Mouse (Mus musculus) CD4-positive, CD25-positive, alpha-beta regulatory T cell, adult 4 months (primary cell): ENCODE data around the gene Tomm40. TPM values are rescaled to one million over a fixed set of nuclear protein-coding genes. Genes with fewer than 3 reads are reported as not detected.

Source experiments
- ATAC-seq: one replicate; pipeline ENCODE4 v1.8.0; 2017
- polyA plus RNA-seq, 2 experiments: library from polyadenylated mRNA; unstranded; fragments of 100-300 nt; shearing (Covaris generic); gene quantifications; one replicate each; pipeline ENCODE4 v1.2.1; 2017

Gene Tomm40
- polyA plus RNA-seq = 1 to 10 TPM; 3.7 to 6.9 TPM

DNA sequence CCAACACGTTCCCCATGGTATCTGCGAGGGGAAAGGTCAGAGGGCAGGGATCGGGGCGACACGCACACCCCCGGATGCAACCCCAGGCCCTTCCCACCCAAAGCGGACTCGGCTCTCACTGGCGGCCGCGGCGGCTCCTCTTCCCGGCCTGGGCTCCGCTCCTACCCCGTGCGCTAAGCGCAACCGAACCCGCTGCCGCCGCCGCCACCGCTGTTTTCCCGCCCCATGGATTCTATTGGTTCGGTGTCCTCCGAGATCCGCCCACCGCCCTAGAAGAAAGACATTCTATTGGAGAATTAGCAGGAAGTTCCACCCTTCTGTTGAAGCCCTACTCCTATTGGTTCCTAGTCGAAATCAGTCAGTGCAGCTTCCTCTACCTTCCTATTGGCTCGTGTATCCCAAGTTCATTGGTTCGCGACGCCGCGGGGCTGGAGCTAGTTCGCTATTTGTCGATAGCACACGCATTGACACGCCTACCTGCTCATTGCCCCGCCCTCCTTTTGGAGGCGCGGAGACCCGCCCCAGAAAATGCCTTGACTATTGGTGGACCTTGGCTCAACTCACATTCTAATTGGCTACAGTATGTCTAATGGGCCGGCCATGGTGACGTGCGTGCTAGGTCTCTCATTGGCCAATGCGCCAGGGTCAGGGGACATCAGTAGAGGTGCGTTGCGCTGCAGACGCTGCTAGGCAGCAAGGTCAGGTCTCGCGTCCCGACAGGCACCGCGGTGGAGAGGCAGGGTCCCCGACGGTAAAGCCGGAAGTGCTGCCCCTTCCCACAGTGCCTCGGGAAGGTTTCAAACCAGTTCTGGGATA is at the start of gene Tomm40:
Tomm40 (minus strand) TSS at position 200 of the 816 bp plus-strand sequence.
- ATAC-seq = peak; percentile 88

DNA sequence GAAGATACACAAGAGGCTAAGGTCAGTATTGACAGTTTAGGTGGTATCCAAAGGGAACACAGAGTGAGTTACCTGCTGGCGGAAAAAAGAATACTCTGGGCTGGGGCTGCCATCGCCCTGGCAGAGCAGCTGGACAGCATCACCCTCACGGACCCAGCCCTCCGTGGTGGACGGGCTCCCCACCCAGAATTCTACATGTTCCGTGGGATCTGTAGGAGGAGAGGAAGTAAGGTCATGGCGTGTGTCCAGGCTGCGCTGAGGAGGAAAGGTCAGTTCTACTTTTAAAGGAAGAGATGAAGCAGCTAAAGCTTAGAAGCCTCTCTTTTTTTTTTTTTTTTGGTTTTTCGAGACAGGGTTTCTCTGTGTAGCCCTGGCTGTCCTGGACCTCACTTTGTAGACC is 49.3 kb upstream of the Tomm40 start:
- no peak for ATAC-seq

DNA sequence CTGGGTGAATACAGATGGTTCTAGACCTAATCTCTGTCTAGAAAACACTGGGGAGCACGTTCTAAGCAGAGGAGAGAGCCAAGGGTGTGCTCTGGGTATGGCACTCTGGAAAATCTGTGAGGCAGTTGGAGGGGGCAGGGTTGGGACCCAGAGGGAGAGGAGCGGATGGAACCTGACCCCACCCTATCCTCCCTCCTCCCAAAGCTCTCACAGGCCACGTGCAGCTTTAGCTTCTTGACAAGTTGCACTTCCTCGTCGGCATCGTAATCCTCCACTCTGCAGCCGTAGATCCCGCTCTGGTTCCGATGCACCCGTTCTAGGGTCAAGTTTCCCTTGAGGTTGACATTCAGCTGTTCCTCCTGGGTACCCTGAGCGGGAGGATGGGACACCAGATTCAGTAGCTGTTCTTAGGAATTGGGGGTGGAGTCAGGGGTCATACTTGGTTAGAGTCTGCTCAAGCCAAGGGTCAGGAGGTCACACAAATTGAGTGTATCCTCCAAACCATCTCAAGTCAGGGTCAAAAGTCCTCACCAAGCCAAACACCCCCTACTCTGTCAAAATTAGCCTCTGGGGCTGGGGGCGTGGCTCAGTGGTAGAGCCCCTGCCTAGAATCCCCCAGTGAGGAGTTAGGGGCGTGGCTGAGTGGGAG is 48.7 kb upstream of the Tomm40 start:
- no peak for ATAC-seq

DNA sequence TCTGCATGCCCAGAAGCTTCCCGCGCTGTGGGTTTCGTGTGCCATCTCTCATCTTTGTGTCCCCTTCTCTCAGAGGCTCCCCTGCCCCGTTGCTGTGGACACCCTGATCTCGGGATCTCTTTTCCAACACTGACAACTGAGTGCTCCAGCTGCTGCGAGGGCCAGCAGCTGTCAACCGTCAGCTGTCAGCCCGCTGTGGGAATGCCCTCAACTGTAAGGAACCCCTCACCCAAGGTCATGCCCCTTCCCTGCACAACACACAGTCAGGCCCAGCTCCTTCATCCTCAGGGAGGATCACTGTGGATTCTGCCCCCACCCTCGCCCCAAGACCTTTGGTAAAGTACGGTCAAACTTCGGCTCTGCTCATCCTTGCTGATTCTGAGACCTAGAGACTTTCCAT is 47.0 kb upstream of the Tomm40 start:
- no peak for ATAC-seq

DNA sequence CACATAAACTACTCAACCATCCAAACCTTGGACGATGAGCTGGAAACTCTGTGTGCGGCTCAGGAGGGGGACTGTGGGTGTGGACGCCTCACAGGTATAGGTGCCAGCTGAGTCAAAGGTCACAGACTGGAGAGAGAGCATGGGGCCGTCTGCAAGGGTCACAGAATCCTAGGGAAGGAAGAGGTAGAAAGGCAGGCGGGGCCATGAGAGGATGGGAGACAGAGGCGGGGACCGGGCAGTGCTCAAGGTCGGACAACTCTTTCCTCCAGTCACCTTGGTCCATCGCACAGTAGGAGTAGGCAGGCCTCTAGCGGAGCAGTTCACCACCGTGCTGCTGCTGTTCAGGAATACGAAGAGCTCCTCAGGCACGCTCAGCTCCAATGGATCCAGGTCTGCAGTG is 44.8 kb upstream of the Tomm40 start:
- ATAC-seq = no peak

DNA sequence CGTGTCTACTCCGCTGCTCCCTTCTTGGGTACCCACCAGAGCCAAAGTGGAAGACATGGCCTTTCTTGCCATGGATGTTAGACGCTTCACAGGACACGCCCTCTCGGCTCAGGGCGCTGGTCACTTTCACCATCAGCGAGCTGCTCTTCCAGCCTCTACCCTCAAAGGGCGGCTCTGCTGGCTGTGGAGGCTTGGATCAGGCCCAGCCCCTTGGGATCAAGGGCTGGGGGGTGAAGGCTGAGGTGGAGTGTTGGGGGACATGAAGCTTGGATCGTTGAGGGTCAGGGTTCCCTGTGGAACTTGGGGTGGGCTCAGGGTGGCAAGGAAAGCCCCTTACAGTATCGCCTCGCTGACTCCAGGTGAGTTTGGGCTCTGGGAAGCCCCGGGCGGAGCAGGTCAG is 43.4 kb upstream of the Tomm40 start:
- ATAC-seq = no peak

DNA sequence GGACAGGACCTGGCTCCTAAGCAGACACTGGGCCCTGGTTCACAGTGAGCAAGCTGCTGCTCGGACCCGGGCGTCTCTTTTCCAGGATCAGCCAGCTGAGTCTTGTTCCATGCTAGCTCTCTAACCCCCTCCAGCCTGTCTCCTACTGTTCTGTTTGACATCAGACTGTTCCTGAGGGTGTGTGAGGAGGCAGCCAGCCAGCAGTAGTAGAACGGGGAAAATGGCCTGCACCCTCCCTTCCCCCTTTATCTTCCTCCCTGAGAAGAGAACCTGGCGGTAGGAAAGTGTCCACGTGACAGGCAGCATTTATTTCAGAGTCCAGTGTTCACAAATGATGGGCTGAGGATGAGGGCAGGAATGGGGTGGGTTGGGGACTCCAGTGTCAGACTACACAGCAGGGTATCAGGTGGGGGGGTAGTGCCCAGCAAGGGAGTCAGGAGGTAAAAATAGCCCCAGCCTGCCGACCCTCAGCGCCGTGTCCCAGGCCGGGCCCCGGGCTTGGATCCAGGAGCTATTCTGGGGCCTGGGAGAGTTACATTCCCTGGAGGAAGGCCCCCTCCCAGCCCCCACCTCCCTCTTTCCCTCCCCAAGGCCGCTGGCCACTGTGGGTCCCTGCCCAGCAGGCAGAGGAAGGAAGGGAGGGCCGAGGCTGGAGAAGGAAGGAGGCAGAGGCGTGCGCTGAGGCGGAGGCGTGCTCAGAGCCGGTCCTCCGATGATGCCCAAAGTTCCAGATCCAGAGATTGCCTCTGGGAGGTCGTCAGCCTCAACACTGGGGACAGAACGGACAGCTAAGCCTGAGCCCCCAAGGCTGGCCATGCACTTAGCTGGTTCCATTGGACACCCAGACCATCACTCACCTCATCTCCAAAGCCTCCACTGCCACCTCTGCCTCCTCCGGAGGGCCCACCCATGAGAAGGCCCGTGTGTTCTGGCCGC is 40.9 kb upstream of the Tomm40 start:
- ATAC-seq = no peak

DNA sequence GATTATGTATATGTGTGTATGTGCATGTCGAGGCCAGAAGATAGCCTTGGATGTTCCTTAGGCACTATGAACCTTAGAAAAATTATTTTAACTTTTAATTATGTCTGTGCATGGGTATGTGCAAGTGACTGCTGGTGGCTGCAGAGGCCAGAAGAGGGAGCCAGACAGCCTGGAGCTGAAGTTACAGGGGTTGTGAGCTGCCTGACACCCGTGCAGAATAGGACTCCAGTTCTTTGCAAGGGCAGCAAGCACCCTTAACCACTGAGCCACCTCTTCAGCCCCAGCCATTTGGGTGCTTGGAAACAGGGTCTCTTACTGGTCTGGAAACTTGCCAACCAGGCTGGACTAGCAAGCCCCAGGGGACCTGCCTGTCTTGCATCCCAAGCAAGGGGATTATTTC is 39.8 kb upstream of the Tomm40 start:
- no peak for ATAC-seq

DNA sequence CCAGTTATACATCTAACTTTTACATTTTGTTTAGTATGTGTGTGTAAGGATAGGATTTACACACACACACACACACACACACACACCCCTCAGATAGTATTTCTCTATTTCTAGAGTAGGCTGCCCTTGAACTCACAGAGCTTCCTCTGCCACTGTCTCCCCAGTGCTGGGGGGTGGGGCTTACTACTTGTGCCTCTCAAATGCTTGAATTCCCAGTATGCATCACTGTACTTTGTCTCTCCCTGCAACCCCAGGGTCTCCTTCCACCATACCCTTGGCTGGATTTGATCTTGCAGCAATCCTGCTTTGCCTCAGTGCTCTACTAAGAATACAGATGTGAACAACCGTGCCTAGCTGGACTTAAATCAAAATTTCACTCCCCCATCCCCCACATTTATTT is 38.8 kb upstream of the Tomm40 start:
- no peak for ATAC-seq

DNA sequence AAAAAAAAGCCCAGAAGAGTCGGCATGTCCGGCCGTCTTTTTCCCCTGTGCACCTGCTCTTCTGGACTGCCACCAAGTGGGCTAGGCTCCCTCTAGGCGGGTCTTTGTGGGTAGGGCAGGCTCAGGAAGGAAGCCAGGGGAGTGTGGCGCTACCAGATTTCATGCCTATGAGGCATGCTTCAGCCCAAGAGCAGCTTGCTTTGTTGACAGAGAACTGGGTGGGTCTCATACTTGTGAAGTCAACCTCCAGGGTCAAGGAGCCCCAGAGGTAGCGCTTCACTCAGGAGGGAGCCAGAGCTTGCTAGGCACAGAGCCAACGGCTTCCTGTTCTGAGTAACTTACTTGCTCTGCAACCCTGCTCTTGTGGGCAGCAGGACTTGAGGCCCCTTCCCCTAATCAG is 38.3 kb upstream of the Tomm40 start:
- no peak for ATAC-seq

DNA sequence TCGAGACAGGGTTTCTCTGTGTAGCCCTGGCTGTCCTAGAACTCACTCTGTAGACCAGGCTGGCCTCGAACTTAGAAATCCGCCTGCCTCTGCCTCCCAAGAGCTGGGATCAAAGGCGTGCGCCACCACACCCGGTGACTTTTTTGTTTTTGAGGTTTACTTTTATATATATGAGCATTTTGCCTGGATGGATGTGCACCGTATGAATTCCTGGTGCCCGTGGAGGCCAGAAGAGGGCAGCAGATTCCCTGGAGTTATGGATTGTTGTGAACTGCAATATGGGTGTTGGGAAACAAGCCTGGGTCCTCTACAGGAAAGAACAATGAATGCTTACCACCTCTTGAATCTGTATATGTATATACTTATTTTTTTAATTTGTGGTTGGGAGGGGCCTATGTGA is 37.4 kb upstream of the Tomm40 start:
- ATAC-seq = no peak

DNA sequence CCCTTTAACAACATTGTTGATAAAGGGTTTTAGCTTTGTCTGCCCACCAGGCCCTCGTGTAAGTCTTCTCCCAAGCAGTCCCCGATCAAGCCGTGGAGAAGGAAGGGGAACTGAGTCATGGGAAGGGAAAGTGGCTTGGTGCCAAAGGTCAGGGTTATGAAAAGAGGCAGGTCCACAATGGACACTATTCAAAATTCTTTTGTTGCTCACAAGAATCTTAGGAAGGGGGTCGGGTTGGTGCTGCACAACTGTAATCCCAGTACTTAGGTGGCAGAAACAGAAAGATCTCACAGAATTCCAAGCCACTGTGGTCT is 35.8 kb upstream of the Tomm40 start:
- no peak for ATAC-seq

DNA sequence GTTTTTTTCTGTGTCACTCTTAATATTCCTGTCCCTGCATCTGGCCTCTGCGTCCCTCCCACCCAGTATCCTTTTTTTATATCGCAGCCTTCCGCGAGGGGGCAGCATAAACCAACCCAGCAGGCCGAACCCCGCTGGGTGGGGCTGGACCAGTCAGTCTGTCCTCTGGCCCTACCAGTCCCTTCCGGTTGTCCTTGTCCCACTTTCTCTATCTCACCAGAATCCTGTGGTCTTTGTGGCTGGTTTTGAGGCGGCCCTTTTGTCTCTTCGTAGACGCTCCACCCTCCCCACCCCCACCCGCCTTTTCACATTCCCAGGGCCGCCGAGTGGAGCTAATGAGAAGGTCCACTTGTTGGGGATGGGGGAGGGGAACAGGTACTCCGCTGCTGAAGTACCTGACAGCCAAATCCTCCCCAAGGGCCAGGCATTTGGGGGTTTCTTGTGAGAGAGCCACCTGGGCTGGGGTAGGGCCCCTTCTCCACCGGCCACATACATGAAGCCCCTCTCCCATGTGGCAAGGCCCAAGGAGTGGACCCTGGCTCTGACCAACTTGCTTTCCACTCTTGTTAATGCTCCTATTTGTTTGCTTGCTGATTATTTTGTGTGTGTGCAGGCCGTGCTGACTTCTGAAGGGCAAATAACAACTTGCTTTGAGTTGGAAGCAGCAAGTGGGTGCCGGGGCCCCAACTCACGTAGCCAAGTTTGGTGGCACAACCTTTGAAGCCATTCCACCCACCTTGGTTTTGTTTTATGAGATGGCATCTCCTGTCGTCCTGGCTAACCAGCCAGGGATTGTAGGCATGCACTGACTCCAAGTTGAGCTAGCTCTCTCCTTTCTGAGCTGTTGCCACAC is 35.2 kb upstream of the Tomm40 start, which contains the start of gene Nectin2:
Nectin2 (minus strand) TSS at position 267 of the 853 bp plus-strand sequence.
- peak; percentile 63 for ATAC-seq

DNA sequence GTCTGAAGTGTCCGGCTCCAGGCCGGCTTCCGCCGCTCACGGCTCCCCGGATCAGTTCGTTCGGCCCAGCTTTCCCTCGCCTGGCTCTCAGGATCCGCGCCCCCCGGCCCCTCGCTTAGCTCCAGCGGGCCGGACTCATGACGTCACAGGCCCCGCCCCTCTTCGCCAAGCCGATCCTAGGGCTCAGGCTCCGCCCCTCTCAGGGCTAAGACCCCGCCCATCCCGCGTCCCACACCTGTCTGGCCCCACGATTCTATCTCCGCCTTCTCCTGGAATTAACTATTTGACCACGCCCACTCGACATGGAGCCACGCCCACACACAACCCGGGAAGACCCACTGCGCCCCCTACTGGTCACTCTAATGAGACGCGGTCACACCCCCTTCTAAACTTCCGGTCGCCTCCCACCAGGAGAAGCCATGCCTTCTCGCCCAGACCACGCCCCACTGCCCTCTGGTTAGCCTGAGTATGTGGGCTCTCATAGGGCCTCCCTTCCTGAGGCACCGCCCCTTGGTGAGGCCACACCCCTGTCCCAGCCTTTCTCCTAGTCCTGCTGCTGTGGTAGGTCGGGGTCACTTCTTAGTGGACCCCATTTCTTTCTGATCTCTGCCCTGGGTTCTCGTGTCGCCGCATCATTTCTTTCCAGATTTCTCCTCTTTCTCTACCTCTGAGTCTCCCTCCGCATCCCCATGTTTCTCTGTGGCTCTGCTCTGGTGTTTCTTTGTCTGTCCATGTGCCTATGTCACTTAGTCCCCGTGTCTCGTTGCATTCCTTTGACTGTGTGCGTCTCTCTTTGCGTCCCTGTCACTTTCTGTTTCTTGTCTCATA is 34.4 kb upstream of the Tomm40 start:
- peak; percentile 84 for ATAC-seq

DNA sequence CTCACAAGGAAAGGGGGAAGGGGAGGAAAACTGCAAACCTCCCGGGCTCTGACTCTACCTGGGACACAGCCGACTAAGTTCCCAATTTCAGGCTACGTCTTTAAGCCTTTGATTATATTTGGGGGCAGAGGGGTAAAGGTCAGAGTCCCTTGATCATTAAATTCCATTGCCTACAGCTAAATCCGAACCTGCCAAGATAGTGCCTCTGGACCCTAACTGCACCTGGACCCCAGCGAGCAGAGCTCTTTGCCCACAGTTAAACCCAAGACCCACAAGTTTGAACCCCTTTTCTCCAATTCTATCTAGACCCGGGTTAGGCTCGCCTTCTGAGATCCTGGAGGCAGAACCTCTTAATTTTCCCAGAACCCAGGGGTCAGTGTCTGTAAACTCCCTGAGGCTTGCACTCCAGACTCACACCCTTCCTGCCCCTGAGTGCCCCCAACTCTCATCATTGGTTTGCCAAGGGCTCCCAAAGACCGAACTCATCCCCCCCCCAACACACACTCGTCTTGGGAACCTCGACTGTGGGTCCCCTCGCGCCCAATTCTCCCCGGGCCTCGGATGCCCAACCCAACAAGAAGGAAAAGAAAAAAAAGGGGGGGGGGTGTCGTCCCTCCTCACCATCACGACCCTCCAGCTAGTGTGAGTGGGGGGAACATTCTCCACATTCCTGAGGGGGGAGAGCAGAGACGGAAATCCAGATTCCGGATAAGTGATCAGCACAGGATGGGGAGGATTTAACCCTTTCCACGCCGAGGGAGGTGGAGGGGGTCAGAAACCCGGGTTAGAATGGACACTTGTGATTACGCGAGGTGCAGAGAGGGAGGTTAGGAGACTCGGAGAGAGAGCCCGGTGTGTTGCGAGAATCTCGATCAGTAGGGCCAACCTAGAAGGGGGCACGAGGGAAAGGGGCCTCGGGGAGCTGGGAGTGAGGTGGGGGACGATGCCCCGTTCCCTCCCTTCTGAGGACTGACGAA is 33.3 kb upstream of the Tomm40 start:
- no peak for ATAC-seq

DNA sequence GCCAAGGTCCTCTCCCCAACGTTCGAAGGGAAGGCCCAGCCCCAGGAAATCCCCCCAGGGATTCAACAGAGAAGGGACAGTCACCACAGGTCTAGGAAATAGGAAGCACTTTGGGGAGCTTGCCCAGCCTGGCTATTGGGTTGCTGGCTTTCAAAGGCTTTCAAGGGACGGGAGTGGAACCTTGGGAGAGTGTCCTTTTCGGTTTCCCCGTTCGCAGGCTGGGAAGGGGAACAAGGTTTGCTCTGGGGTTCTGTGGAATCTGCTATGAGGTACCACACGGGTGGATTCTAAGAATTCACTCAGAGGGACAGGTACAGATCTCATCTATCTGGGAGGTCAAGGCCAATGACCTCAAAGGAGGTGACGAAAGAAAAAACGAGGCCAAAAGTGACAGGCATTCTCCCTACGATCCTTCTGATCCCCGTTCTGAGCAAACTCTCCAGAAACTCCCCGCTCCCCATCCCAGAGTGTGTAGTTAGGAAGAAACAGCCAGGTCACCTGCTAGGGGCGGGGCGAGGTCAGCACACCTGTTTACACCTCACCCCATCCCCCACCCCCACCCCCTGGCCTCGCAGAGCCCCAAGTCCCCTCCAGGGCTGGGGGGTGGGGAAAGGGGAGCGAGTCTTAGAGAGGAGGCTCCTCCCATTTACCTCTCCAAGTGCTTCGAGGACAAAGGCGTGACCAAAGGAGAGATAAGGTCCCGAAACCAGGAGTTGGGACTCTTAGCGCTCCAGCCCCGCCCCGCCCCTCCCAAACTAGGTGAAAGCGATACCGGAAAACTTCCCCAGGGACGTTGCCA is 32.4 kb upstream of the Tomm40 start:
- ATAC-seq = no peak

DNA sequence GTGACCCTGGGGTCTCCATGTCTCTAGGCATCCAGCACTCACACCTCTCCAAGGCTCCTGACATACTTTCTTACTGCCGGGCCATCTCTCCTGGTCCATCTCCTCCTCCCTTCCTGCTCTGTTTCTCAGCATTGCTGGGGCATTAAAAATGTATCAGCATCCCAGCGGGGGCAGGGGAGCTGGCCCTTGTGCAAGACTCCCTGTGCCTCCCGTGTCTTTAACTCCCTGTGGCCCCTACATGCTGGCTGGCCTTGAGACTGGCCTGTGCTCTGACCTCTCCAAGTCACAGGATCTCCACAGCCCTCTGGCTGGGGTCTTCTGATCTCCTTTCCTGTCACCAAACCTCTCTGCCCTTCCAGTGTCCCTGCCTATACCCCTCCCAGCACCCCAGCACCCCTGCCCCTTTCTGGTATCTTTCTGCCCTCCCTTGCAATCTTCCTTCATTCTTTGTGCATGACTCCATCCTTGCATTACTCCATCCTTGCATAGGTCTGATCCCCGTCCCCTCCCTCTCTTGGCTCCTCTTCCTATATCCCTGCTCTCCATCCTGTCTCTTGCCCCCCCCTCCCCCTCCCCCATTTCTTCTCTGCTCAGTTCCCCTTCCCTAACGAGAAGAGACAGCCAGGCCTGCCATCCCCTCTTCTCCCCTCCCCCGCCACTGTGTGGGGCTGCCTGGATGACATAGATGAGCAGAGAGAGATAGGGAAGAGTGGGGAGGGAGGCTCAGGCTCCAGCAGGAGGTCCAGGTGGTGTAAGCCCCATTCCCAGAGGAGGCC is 31.4 kb upstream of the Tomm40 start:
- no peak for ATAC-seq

DNA sequence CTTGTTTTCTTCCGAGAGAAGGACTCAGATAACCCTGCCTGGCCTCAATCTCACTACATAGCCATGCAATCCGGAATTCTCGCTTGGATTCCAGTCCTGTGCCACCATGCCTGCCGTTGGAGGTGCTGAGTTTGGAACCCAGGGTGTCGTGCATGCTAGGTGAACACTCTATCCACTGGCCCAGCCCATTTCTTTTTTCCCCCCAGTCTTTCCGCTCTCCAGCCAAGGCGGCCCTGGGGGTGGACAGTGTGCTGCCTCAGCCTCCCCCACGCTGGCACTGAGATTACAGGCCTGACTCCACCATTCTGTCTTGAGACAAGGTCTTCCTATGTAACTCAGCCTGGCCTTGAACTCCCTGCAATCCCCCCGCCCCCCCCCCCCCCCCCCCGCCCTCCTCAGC is 30.7 kb upstream of the Tomm40 start:
- no peak for ATAC-seq
